In the genomic region with DNA sequence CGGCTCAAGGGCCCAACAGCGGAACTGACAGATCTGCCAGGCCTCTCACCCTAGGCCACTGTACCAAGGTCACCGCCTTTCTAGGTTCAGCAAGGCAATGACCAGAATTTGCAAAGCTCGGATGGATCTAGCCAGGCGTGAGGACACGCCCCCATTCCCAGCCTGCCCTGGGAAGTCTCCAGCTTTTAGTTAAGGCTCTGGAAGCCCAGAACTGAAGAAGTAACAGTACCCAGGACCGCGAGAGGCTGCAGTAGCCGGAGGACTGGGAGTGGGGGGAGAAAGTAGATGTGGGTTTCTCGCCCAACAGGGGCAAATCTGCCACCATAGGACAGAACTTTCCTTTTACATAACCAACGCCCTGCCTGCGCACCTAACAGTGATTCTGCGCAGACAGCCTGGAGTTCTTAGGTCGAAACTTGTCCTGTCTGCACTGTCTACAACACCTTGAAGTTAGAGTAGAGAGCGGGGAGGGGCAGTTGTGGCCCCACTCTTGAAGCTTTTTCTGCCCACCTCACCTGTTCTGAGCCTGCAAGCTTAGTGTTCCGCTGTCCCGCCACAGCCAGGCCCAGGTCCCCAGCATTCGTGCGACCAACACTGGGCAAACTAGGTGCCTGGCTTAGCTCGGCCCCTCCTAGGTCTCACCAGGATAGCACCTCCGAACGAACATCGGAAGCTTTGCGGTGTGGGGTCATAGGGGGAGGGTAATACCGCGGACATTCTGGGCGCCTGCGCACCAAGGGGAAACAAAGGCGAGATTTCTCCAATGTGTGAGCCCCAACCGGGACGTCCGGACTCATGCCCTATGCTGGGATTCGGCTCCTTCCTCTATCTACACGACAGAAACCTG, we compare ENCODE assay signal across 8 mouse cellular contexts. TPM values are rescaled to one million over a fixed set of nuclear protein-coding genes. Genes with fewer than 3 reads are reported as not detected.
DNase-seq lines count a peak whose midpoint lies in the region; ATAC-seq lines count a peak whose summit lies in the region.

No protein-coding gene starts in this region.

- H3K9me3 ChIP-seq in heart, embryonic 16.5 days (replicated peaks; ENCODE audit: control insufficient read depth, low read length) = no peaks in the 10 kb centered on the region
- H3K9me3 ChIP-seq in midbrain, embryonic 10.5 days (replicated peaks) = no peaks in the 10 kb centered on the region

- no peak for ATAC-seq in heart, embryonic 16.5 days (replicated peaks; ENCODE audit: extremely low read depth, insufficient read depth, low FRiP score)

- H3K4me3 ChIP-seq in heart, embryonic 16.5 days (ENCODE audit: low read length) = peak overlapping the region; percentile 72
- peak overlapping the region; percentile 63 for H3K4me3 ChIP-seq in midbrain, embryonic 10.5 days

- DNase-seq in right cerebral cortex, postnatal 25 days = peak; percentile 12
- DNase-seq in right cerebral cortex, postnatal 36 days (ENCODE audit: low spot score in 2 of 2) = no peak
- peak; percentile 42 to 70 for DNase-seq in kidney, postnatal 36 days
- DNase-seq in midbrain, embryonic 10.5 days (ENCODE audit: low spot score) = peak; percentile 55
- DNase-seq in thymus, adult 18-20 months = no peak
- no peak for DNase-seq in urinary bladder, adult 18-20 months (ENCODE audit: low spot score in 2 of 2)
- DNase-seq in spleen, postnatal 36 days (ENCODE audit: low spot score in 2 of 2) = no peak

- H3K4me2 ChIP-seq in heart, embryonic 16.5 days (ENCODE audit: low read depth, low read length) = peak overlapping the region; percentile 93

- 13% methylated on average over 34 of the region's 34 CpGs for WGBS in heart, embryonic 16.5 days
- WGBS in midbrain, embryonic 10.5 days = 1% methylated on average over 34 of the region's 34 CpGs

- H3K9ac ChIP-seq in heart, embryonic 16.5 days (ENCODE audit: low read length) = peak overlapping the region; percentile 69

- 0 out of 2 replicates have a peak, but pooled peaks cover 9% of the 10 kb centered on the region for H3K27me3 ChIP-seq in heart, embryonic 16.5 days (ENCODE audit: control insufficient read depth, insufficient read depth, low read length)
- H3K27me3 ChIP-seq in midbrain, embryonic 10.5 days (ENCODE audit: low read depth, poor library complexity, severe bottlenecking) = peaks cover 80% of the 10 kb centered on the region

- H3K27ac ChIP-seq in heart, embryonic 16.5 days (ENCODE audit: low read length) = peak overlapping the region; percentile 76
- peak overlapping the region; percentile 56; the same call in 1 of the 2 replicates for H3K27ac ChIP-seq in midbrain, embryonic 10.5 days (replicated peaks)

- peaks cover 17% of the 10 kb centered on the region for H3K4me1 ChIP-seq in heart, embryonic 16.5 days (ENCODE audit: control insufficient read depth, insufficient read depth, low read length)
- peaks cover 51% of the 10 kb centered on the region for H3K4me1 ChIP-seq in midbrain, embryonic 10.5 days

- no peaks in the 10 kb centered on the region for H3K36me3 ChIP-seq in heart, embryonic 16.5 days (ENCODE audit: control insufficient read depth, insufficient read depth)
- H3K36me3 ChIP-seq in midbrain, embryonic 10.5 days = no peaks in the 10 kb centered on the region

RNA-seq across cellular contexts. Expression of a gene that starts 3.7 kb away (rescaled TPM):
- 7.6 and 8.1 TPM in 2 replicates for polyA plus RNA-seq in heart, embryonic 16.5 days (2015; fragmentation: Nextera tagmentation; extraction: Ambion mirVana)
- 2.4 and 3.0 TPM in 2 replicates for polyA plus RNA-seq in midbrain, embryonic 10.5 days (2016; fragmentation: Nextera tagmentation; extraction: Ambion mirVana)

Comparison
In these comparisons a context has a peak if more than half of its experiments do, and no peak if none do; other contexts are left out.
1. DNase-seq: peak in right cerebral cortex, postnatal 25 days (single experiment), kidney, postnatal 36 days (2 of 2) and midbrain, embryonic 10.5 days (single experiment); none in right cerebral cortex, postnatal 36 days (0 of 2), thymus, adult 18-20 months (0 of 2), urinary bladder, adult 18-20 months (0 of 2) and spleen, postnatal 36 days (0 of 2).